Mouse (Mus musculus) layer of hippocampus, postnatal 36 days (tissue): ENCODE results near the gene Tjp2. TPM values are rescaled to one million over a fixed set of nuclear protein-coding genes. Genes with fewer than 3 reads are reported as not detected.

Source experiments
- DNase-seq, 2 experiments: peaks; one replicate each; pipeline ENCODE4 v3.0.0; 2022
- total RNA-seq, 2 experiments: library from RNA; stranded (reverse); gene quantifications; 2 replicates each; pipeline ENCODE4 v1.2.3; 2021

Tjp2 gene
- total RNA-seq, 2 experiments from 2014 or later, result 18.7 to 19.6 TPM

- no peak for DNase-seq
These were observed 46.7 kb downstream of the Tjp2 start for GRCm38 (mm10) chr19:24178086-24178485.

- DNase-seq, result no peak
These were observed 48.1 kb downstream of the Tjp2 start for GRCm38 (mm10) chr19:24176692-24177091.

GRCm38 (mm10) chr19:24174896-24175295, 49.9 kb downstream of the Tjp2 start:
- no peak for DNase-seq

- DNase-seq, result peak; percentile 87 to 92
These were observed 51.0 kb downstream of the Tjp2 start for GRCm38 (mm10) chr19:24173608-24174523.

- no peak for DNase-seq
These were observed 51.8 kb downstream of the Tjp2 start for GRCm38 (mm10) chr19:24173020-24173419.

- no peak for DNase-seq
These were observed 56.3 kb downstream of the Tjp2 start for GRCm38 (mm10) chr19:24168531-24168930.

GRCm38 (mm10) chr19:24166516-24167091, 58.2 kb downstream of the Tjp2 start:
- no peak for DNase-seq

- no peak for DNase-seq
These were observed 60.9 kb downstream of the Tjp2 start for GRCm38 (mm10) chr19:24163974-24164373.

GRCm38 (mm10) chr19:24160460-24160859, 64.4 kb downstream of the Tjp2 start:
- DNase-seq, result no peak

GRCm38 (mm10) chr19:24159751-24160150, 65.1 kb downstream of the Tjp2 start:
- no peak for DNase-seq

- DNase-seq, result no peak
These were observed 65.5 kb downstream of the Tjp2 start for GRCm38 (mm10) chr19:24159334-24159733.

GRCm38 (mm10) chr19:24156067-24156455, 68.8 kb downstream of the Tjp2 start:
- DNase-seq, result no peak

GRCm38 (mm10) chr19:24155395-24156066, 69.3 kb downstream of the Tjp2 start:
- no peak for DNase-seq

- peak in 1 of 2 experiments; percentile 50 for DNase-seq
These were observed 71.4 kb downstream of the Tjp2 start for GRCm38 (mm10) chr19:24153266-24154023.

- DNase-seq, result no peak
These were observed 80.8 kb downstream of the Tjp2 start for GRCm38 (mm10) chr19:24144009-24144408.

- peak; percentile 64 to 69 for DNase-seq
These were observed 82.2 kb downstream of the Tjp2 start for GRCm38 (mm10) chr19:24142621-24143061.

- DNase-seq, result no peak
These were observed 84.5 kb downstream of the Tjp2 start for GRCm38 (mm10) chr19:24140298-24140697.

- DNase-seq, result no peak
These were observed 87.4 kb downstream of the Tjp2 start for GRCm38 (mm10) chr19:24137392-24137791.

- no peak for DNase-seq
These were observed 89.8 kb downstream of the Tjp2 start for GRCm38 (mm10) chr19:24134991-24135390.

GRCm38 (mm10) chr19:24134144-24134911, 90.5 kb downstream of the Tjp2 start:
- DNase-seq, result no peak

GRCm38 (mm10) chr19:24123534-24124290, 101.1 kb downstream of the Tjp2 start:
- DNase-seq, result no peak
